Mouse (Mus musculus): ENCODE results near the gene Trim50. TPM values are rescaled to one million over a fixed set of nuclear protein-coding genes. Genes with fewer than 3 reads are reported as not detected.

Gene Trim50
- polyA plus RNA-seq (2015; fragmentation: Nextera tagmentation; extraction: Ambion mirVana): 0.18 and 0.32 TPM in 2 replicates

DNA sequence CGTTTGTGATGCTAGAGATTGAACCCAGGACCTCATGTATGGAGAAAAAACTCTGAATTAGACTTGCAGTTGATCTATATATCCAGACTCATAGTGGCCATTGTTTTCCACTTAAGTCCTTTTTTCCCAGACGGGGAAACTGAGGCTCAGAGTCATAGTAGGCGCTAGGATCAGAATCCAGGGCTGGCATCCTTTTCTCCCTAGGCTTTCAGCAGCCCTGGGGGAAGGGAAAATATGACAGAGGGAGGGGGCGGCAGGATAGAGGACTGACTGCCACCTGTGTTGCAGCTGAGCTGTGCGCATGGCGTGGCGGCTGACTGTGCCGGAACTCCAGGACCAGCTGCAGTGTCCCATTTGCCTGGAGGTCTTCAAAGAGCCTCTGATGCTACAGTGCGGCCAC is at the start of gene Trim50:
Gene Trim50 (plus strand): TSS at position 301 of the 400 bp plus-strand sequence.
- no peak within 1 kb of the TSS for H3K4me3 ChIP-seq (ENCODE audit: low read length)
- no peak for ATAC-seq
- no peaks in the 10 kb centered on the region for H3K27me3 ChIP-seq (replicated peaks; ENCODE audit: control insufficient read depth, insufficient read depth, low read length)
- H3K9ac ChIP-seq (ENCODE audit: low read depth, low read length): no peak within 1 kb of the TSS
- peaks cover 6% of the 10 kb centered on the region; the same call in 1 of the 2 replicates for H3K9me3 ChIP-seq (ENCODE audit: control insufficient read depth, low read length)
- H3K36me3 ChIP-seq (ENCODE audit: control insufficient read depth, insufficient read depth, low read length): no peaks in the 10 kb centered on the region
- H3K4me1 ChIP-seq (ENCODE audit: control insufficient read depth, insufficient read depth, low read length): no peaks in the 10 kb centered on the region
- no peak within 1 kb of the TSS for H3K4me2 ChIP-seq (ENCODE audit: low read depth, low read length)
- H3K27ac ChIP-seq (ENCODE audit: low read length): no peak within 1 kb of the TSS
- WGBS: 64% methylated on average over 9 of the region's 9 CpGs

DNA sequence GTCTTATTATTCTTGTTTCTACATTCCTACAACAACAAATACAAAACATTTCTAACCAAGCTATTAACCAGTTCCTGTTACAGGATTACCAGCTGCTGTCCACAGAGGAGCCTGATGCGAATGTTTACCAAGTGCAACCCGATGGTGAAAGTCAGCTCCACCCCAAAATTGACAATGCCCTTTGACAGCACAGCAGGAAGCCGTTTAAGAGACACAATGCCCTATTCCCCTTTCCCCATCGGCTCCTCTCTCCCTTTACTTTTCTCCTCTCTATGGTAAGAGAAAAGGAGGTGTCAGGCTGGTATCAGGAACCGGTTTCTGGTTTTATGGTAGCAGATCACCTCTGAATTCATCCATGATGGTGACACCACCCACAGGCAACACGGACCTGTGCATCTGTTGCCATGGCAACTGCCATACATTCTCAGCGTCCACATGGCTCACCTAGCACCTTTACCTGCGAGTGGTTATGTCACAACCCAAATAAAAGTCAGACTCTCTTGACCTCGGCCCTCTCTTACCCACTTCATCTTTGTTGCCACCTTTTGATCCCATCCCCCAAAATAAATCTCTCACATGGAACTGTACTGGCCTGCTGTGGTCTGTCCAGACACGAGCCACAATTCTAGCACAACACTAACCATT is 46.7 kb upstream of the Trim50 start:
- 34% methylated on average over 10 of the region's 10 CpGs for WGBS
- Histone ChIP-seq H3K4me1 (ENCODE audit: control insufficient read depth, insufficient read depth, low read length) (no peaks in the 10 kb centered on the region), H3K9ac (ENCODE audit: low read depth, low read length) (no peak overlapping the region), H3K27me3 (replicated peaks; ENCODE audit: control insufficient read depth, insufficient read depth, low read length) (no peaks in the 10 kb centered on the region), H3K36me3 (ENCODE audit: control insufficient read depth, insufficient read depth, low read length) (no peaks in the 10 kb centered on the region), H3K27ac (ENCODE audit: low read length) (no peak overlapping the region), H3K9me3 (ENCODE audit: control insufficient read depth, low read length) (no peaks in the 10 kb centered on the region), H3K4me3 (ENCODE audit: low read length) (no peak overlapping the region), H3K4me2 (ENCODE audit: low read depth, low read length) (no peak overlapping the region)
- ATAC-seq: no peak

DNA sequence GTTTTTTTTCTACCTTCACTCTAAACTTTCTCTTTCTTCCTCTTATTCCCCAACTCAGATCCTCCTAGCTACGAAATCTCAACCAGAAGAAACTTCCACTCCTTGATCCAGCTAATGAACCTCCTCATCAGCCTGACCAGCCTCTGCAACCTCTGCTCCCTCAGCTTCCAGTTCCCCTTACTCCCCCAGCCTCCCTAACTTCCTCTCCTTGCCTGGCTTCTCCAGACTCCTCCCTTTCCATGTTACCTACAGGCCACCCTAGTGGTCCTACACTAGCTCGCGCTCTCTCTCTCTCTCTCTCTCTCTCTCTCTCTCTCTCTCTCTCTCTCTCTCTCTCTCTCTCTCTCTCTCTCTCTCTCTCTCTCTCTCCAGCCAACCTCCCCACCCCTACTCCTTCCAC is 36.9 kb upstream of the Trim50 start:
- no peak overlapping the region for H3K4me2 ChIP-seq (ENCODE audit: low read depth, low read length)
- H3K36me3 ChIP-seq (ENCODE audit: control insufficient read depth, insufficient read depth, low read length): no peaks in the 10 kb centered on the region
- WGBS: 74% methylated on average over 3 of the region's 3 CpGs
- no peak overlapping the region for H3K4me3 ChIP-seq (ENCODE audit: low read length)
- H3K9me3 ChIP-seq (ENCODE audit: control insufficient read depth, low read length): no peaks in the 10 kb centered on the region
- H3K27me3 ChIP-seq (replicated peaks; ENCODE audit: control insufficient read depth, insufficient read depth, low read length): no peaks in the 10 kb centered on the region
- no peak overlapping the region for H3K27ac ChIP-seq (ENCODE audit: low read length)
- no peak for ATAC-seq
- no peak overlapping the region for H3K9ac ChIP-seq (ENCODE audit: low read depth, low read length)
- no peaks in the 10 kb centered on the region for H3K4me1 ChIP-seq (ENCODE audit: control insufficient read depth, insufficient read depth, low read length)

DNA sequence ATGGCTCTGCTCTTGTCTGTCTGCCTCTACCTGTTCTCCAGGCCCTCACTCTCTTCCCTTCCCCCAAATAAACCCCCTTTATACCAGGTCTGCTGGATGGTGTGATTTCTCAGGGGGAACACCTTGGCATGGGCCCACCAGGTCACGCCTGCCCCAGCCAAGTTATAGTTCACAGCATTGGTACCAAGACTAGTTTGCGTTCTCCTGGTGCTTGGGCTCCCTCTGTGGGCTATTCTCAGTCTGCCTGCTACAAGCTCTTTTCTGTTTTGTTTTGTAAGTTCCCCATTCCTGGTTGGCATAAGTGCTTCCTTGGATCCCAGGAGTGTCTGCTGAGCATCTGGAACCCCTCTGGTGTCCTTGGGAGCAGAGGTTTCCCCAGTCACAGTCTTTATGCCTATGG is 33.2 kb upstream of the Trim50 start:
- Histone ChIP-seq H3K4me3 (ENCODE audit: low read length) (no peak overlapping the region), H3K36me3 (ENCODE audit: control insufficient read depth, insufficient read depth, low read length) (no peaks in the 10 kb centered on the region), H3K27me3 (replicated peaks; ENCODE audit: control insufficient read depth, insufficient read depth, low read length) (no peaks in the 10 kb centered on the region), H3K27ac (ENCODE audit: low read length) (no peak overlapping the region), H3K4me1 (ENCODE audit: control insufficient read depth, insufficient read depth, low read length) (no peaks in the 10 kb centered on the region), H3K9ac (ENCODE audit: low read depth, low read length) (no peak overlapping the region), H3K4me2 (ENCODE audit: low read depth, low read length) (no peak overlapping the region), H3K9me3 (ENCODE audit: control insufficient read depth, low read length) (no peaks in the 10 kb centered on the region)
- no peak for ATAC-seq
- 57% methylated on average over 2 of the region's 2 CpGs for WGBS

DNA sequence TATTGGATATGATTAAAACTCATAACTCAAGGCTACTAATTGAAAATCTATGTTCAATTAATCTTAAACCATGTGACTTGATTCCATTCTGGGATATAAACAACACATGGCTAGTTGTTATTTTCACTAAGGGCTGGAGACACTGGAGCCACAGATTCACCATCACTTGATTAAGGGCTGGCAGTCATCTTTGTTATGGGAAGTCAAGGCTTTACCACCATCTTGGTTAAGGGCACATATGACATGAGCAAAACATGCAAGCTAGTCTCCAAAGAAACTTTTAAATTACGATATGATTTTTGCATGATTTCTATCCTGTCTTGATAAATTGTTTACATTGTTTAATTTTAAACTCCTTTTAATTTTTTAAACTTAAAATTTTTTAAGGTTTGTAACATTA is 30.9 kb upstream of the Trim50 start:
- no peaks in the 10 kb centered on the region for H3K36me3 ChIP-seq (ENCODE audit: control insufficient read depth, insufficient read depth, low read length)
- no peak for ATAC-seq
- no peak overlapping the region for H3K9ac ChIP-seq (ENCODE audit: low read depth, low read length)
- H3K4me2 ChIP-seq (ENCODE audit: low read depth, low read length): no peak overlapping the region
- H3K4me3 ChIP-seq (ENCODE audit: low read length): no peak overlapping the region
- H3K27me3 ChIP-seq (replicated peaks; ENCODE audit: control insufficient read depth, insufficient read depth, low read length): no peaks in the 10 kb centered on the region
- no peaks in the 10 kb centered on the region for H3K4me1 ChIP-seq (ENCODE audit: control insufficient read depth, insufficient read depth, low read length)
- 77% methylated on average over 1 of the region's 1 CpGs for WGBS
- no peaks in the 10 kb centered on the region for H3K9me3 ChIP-seq (ENCODE audit: control insufficient read depth, low read length)
- no peak overlapping the region for H3K27ac ChIP-seq (ENCODE audit: low read length)

DNA sequence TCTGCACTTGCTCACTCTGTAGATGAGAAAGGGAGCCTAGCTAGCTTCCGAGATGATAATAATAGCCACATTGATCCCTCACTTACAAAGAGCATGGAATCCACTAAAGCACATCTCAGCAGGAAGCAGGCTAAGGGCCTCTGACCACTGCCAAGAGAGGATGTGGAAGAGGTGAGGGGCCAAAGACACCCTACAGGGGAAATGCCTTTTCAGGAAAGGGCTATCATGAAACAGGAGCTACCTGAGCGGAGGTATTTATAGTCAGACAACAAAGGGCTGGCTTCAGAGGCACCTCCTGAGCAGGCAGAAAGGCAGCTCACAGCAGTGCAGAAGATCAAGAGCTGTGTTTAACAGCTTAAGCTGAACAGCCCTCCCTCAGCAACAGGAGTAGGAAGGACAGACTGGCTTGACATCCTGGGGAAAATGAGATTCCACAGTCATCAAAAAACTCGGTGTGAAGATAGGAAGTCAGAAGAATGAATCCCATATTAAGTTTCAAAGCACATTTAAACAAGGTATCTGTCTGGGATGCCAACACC is 26.9 kb upstream of the Trim50 start:
- Histone ChIP-seq H3K4me3 (ENCODE audit: low read length) (no peak overlapping the region), H3K27me3 (replicated peaks; ENCODE audit: control insufficient read depth, insufficient read depth, low read length) (no peaks in the 10 kb centered on the region), H3K27ac (ENCODE audit: low read length) (no peak overlapping the region), H3K9ac (ENCODE audit: low read depth, low read length) (no peak overlapping the region), H3K9me3 (ENCODE audit: control insufficient read depth, low read length) (no peaks in the 10 kb centered on the region), H3K4me2 (ENCODE audit: low read depth, low read length) (no peak overlapping the region), H3K4me1 (ENCODE audit: control insufficient read depth, insufficient read depth, low read length) (no peaks in the 10 kb centered on the region), H3K36me3 (ENCODE audit: control insufficient read depth, insufficient read depth, low read length) (no peaks in the 10 kb centered on the region)
- 29% methylated on average over 3 of the region's 3 CpGs for WGBS
- ATAC-seq: no peak

DNA sequence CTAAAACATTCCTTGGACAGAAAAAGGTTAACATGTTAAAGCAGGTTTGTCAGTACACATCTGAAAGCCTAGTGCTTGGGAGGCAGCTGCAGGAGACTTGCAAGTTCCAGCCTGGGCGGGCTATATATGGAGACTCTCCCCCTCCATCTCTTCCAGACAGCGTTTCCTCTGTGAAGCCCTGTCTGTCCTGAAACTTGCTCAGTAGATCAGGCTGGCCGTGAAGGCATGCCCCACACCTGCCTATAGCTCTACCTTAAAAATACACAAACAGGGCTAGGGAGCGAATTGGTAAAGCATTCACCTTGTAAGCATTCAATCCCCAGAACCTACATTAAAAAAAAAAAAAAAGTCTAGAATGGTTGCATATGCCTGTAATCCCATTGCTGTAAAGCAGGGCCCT is 23.6 kb upstream of the Trim50 start:
- Histone ChIP-seq H3K9me3 (ENCODE audit: control insufficient read depth, low read length) (no peaks in the 10 kb centered on the region), H3K4me1 (ENCODE audit: control insufficient read depth, insufficient read depth, low read length) (no peaks in the 10 kb centered on the region), H3K27me3 (replicated peaks; ENCODE audit: control insufficient read depth, insufficient read depth, low read length) (no peaks in the 10 kb centered on the region), H3K9ac (ENCODE audit: low read depth, low read length) (no peak overlapping the region), H3K27ac (ENCODE audit: low read length) (no peak overlapping the region), H3K4me2 (ENCODE audit: low read depth, low read length) (no peak overlapping the region), H3K4me3 (ENCODE audit: low read length) (no peak overlapping the region), H3K36me3 (ENCODE audit: control insufficient read depth, insufficient read depth, low read length) (no peaks in the 10 kb centered on the region)
- WGBS: 86% methylated on average over 4 of the region's 4 CpGs
- ATAC-seq: no peak

GRCm38 (mm10) chr5:135330201-135330600 is 22.9 kb upstream of the Trim50 start:
- Histone ChIP-seq H3K4me1 (ENCODE audit: control insufficient read depth, insufficient read depth, low read length) (no peaks in the 10 kb centered on the region), H3K9ac (ENCODE audit: low read depth, low read length) (no peak overlapping the region), H3K9me3 (ENCODE audit: control insufficient read depth, low read length) (no peaks in the 10 kb centered on the region), H3K4me2 (ENCODE audit: low read depth, low read length) (no peak overlapping the region), H3K27ac (ENCODE audit: low read length) (no peak overlapping the region), H3K36me3 (ENCODE audit: control insufficient read depth, insufficient read depth, low read length) (no peaks in the 10 kb centered on the region), H3K27me3 (replicated peaks; ENCODE audit: control insufficient read depth, insufficient read depth, low read length) (no peaks in the 10 kb centered on the region), H3K4me3 (ENCODE audit: low read length) (no peak overlapping the region)
- no peak for ATAC-seq
- WGBS: 84% methylated on average over 5 of the region's 5 CpGs

DNA sequence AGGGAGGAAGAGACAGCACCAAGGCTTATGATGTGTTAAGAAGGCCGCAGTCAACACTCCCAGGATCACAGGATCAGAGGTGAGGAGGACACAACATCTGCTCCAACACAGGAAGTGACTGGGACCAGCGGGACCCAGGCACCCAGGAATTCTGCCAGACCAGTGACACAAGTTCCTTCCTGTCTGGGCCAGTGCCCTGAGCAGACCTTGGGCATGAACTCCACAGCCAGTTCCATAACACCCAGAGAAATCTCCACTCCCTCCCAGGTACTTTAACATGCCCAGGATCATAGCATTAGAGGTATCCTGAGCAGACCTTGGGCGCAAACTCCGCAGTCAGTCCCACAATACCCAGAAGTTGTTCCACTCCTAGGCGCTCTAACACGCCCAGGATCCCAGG is 21.9 kb upstream of the Trim50 start:
- Histone ChIP-seq H3K4me2 (ENCODE audit: low read depth, low read length) (no peak overlapping the region), H3K9me3 (ENCODE audit: control insufficient read depth, low read length) (no peaks in the 10 kb centered on the region), H3K36me3 (ENCODE audit: control insufficient read depth, insufficient read depth, low read length) (no peaks in the 10 kb centered on the region), H3K27ac (ENCODE audit: low read length) (no peak overlapping the region), H3K4me1 (ENCODE audit: control insufficient read depth, insufficient read depth, low read length) (no peaks in the 10 kb centered on the region), H3K9ac (ENCODE audit: low read depth, low read length) (no peak overlapping the region), H3K27me3 (replicated peaks; ENCODE audit: control insufficient read depth, insufficient read depth, low read length) (no peaks in the 10 kb centered on the region), H3K4me3 (ENCODE audit: low read length) (no peak overlapping the region)
- WGBS: 83% methylated on average over 6 of the region's 6 CpGs
- no peak for ATAC-seq

DNA sequence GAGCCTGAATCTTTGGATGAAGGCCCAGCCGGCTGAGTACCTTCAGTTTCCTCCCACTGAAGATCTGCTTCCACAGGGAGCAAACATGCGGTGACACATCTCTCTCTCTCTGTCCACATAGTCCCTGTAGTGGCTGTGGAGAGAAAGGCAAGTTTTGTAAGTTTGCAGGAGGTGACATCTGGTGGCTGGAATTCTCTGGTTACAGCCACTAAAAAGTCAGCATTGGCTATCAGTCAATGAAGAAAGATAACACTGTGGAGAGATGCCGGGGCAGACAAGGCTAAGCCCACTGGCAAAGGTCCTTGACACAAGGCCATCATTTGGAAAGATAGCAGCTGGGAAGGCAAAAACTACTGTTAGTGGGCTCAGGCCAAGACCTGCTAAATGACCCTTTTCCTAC is 15.5 kb upstream of the Trim50 start:
- Histone ChIP-seq H3K4me2 (ENCODE audit: low read depth, low read length) (no peak overlapping the region), H3K4me3 (ENCODE audit: low read length) (no peak overlapping the region), H3K36me3 (ENCODE audit: control insufficient read depth, insufficient read depth, low read length) (no peaks in the 10 kb centered on the region), H3K27me3 (replicated peaks; ENCODE audit: control insufficient read depth, insufficient read depth, low read length) (no peaks in the 10 kb centered on the region), H3K4me1 (ENCODE audit: control insufficient read depth, insufficient read depth, low read length) (no peaks in the 10 kb centered on the region), H3K9ac (ENCODE audit: low read depth, low read length) (no peak overlapping the region), H3K27ac (ENCODE audit: low read length) (no peak overlapping the region), H3K9me3 (ENCODE audit: control insufficient read depth, low read length) (no peaks in the 10 kb centered on the region)
- 45% methylated on average over 3 of the region's 3 CpGs for WGBS
- no peak for ATAC-seq

Measured in intestine, embryonic 16.5 days (tissue).